Comparison of ENCODE assay signal across 16 mouse cellular contexts in the genomic region with DNA sequence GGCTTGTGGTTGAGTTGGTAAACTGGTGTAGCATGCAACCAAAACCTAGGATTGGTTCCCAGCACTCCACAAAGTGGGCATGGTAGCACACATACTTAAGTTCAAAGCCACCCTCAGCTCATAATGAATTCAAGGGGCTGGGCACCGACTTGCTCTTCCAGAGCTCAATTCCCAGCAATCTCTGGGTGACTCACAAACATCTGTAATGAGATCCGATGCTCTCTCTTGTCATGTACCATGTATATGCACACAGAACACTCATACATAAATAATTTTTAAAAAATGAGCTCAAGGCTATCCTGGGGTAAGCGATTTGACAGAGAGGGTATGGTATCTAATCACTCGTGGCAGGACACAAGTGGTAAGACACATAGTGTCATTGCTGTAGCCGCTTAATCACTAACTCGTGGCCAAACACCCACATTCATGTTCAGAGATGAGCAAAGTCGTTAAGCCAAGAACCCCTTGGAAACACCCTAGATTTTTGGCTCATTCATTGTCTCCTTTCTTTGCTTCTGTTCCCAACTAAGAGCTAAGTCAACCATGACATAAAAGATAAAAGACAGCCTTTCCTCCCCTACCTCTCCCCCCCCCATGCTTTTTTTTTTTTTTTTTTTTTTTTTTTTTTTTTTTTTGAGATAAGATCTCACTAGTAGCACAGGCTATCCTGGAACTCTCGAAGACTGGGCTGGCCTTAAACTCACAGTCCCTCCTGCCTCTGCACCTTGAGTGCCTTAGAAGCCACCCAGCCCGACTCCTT. TPM values are rescaled to one million over a fixed set of nuclear protein-coding genes. Genes with fewer than 3 reads are reported as not detected.
DNase-seq lines count a peak whose midpoint lies in the region; ATAC-seq and TF ChIP-seq lines count a peak whose summit lies in the region.
"Had no signal": no experiment of that assay in that cellular context is flagged by ENCODE, and none has a peak within 500 bp of the region (broad histone marks: within the 10 kb centered on the region; RNA-seq: fewer than 3 reads in every experiment).

No protein-coding gene starts in this region.

- no peak for TF ChIP-seq POLR2A in bone marrow macrophage, adult 2 months (IDR thresholded peaks at IDR 0.05; ENCODE audit: borderline replicate concordance, low read depth, low read length)

- WGBS in heart, embryonic 10.5 days, result 78% methylated on average over 9 of the region's 9 CpGs
- 49% methylated on average over 9 of the region's 9 CpGs for WGBS in liver, postnatal 0 days (ENCODE audit: insufficient replicate concordance)

- peak overlapping the region; percentile 59 for H3K9ac ChIP-seq in liver, postnatal 0 days (replicated peaks)
- H3K9ac ChIP-seq: forebrain, embryonic 13.5 days; heart, embryonic 15.5 days; midbrain, embryonic 15.5 days; neural tube, embryonic 13.5 days had no signal

- no peak for TF ChIP-seq EP300 in liver, postnatal 0 days (IDR thresholded peaks at IDR 0.05; ENCODE audit: low read depth)

- peaks cover 6% of the 10 kb centered on the region; the same call in 1 of the 2 replicates for H3K4me1 ChIP-seq in heart, embryonic 10.5 days
- peaks cover 45% of the 10 kb centered on the region for H3K4me1 ChIP-seq in bone marrow macrophage, adult 2 months (ENCODE audit: control insufficient read depth, insufficient read depth, low read length)
- peaks cover 48% of the 10 kb centered on the region for H3K4me1 ChIP-seq in liver, postnatal 0 days (ENCODE audit: insufficient read depth)
- H3K4me1 ChIP-seq: midbrain, embryonic 15.5 days had no signal

- no peak overlapping the region for H3K4me3 ChIP-seq in heart, embryonic 10.5 days
- H3K4me3 ChIP-seq in bone marrow macrophage, adult 2 months (ENCODE audit: insufficient read depth, low read length), result peak overlapping the region; percentile 51
- peak overlapping the region; percentile 50 for H3K4me3 ChIP-seq in liver, postnatal 0 days (ENCODE audit: low read depth, low read length)
- H3K4me3 ChIP-seq: forebrain, embryonic 13.5 days; heart, embryonic 15.5 days; midbrain, embryonic 15.5 days; neural tube, embryonic 13.5 days had no signal

- no peak for ATAC-seq in liver, postnatal 0 days
- ATAC-seq: forebrain, embryonic 13.5 days; hindbrain, embryonic 16.5 days; midbrain, embryonic 15.5 days had no signal

- H3K27ac ChIP-seq in heart, embryonic 10.5 days, result no peak overlapping the region
- H3K27ac ChIP-seq in bone marrow macrophage, adult 2 months (ENCODE audit: insufficient read depth, low read depth, low read length), result peak overlapping the region; percentile 71
- H3K27ac ChIP-seq in liver, postnatal 0 days (ENCODE audit: low read depth), result peak overlapping the region; percentile 95
- H3K27ac ChIP-seq: forebrain, embryonic 13.5 days; heart, embryonic 15.5 days; midbrain, embryonic 15.5 days; neural tube, embryonic 13.5 days had no signal

- no peak for TF ChIP-seq CTCF in bone marrow macrophage, adult 2 months (IDR thresholded peaks at IDR 0.05; ENCODE audit: low read depth, low read length)
- TF ChIP-seq CTCF in liver, postnatal 0 days (IDR thresholded peaks at IDR 0.05; ENCODE audit: low read depth), result no peak

- H3K9me3 ChIP-seq in heart, embryonic 10.5 days, result no peaks in the 10 kb centered on the region
- H3K9me3 ChIP-seq in liver, postnatal 0 days (ENCODE audit: low read length), result no peaks in the 10 kb centered on the region
- H3K9me3 ChIP-seq: forebrain, embryonic 13.5 days; heart, embryonic 15.5 days; midbrain, embryonic 15.5 days; neural tube, embryonic 13.5 days had no signal

- DNase-seq in heart, embryonic 10.5 days (ENCODE audit: low spot score), result peak; percentile 22
- no peak for DNase-seq in heart, adult 8-10 months (ENCODE audit: low spot score)
- peak; percentile 56 for DNase-seq in 416B (ENCODE audit: low read depth)
- no peak for DNase-seq in liver, postnatal 0 days
- no peak for DNase-seq in cerebellum, postnatal 25 days
- DNase-seq in embryo, embryonic 10.5 days (ENCODE audit: low spot score), result no peak
- DNase-seq in testis, postnatal 14 days (ENCODE audit: low spot score), result no peak
- DNase-seq: cerebellum, postnatal 36 days; layer of hippocampus, adult 9-11 months had no signal

- peaks cover 10% of the 10 kb centered on the region for H3K27me3 ChIP-seq in heart, embryonic 10.5 days (ENCODE audit: insufficient read depth, poor library complexity, severe bottlenecking)
- no peaks in the 10 kb centered on the region for H3K27me3 ChIP-seq in liver, postnatal 0 days (ENCODE audit: insufficient read depth, low read length)
- H3K27me3 ChIP-seq: heart, embryonic 15.5 days had no signal

- H3K36me3 ChIP-seq in heart, embryonic 10.5 days, result no peaks in the 10 kb centered on the region
- no peaks in the 10 kb centered on the region for H3K36me3 ChIP-seq in liver, postnatal 0 days (replicated peaks; ENCODE audit: insufficient read depth, low read length)
- H3K36me3 ChIP-seq: heart, embryonic 15.5 days; midbrain, embryonic 15.5 days; neural tube, embryonic 13.5 days had no signal

- peak overlapping the region; percentile 80 for H3K4me2 ChIP-seq in liver, postnatal 0 days (ENCODE audit: low read depth, low read length)
- H3K4me2 ChIP-seq: forebrain, embryonic 13.5 days; heart, embryonic 15.5 days; midbrain, embryonic 15.5 days; neural tube, embryonic 13.5 days had no signal

RNA-seq across cellular contexts. Expression of a gene that starts 18.8 kb away (rescaled TPM):
- 72.3 and 79.3 TPM in 2 replicates for polyA plus RNA-seq in heart, embryonic 10.5 days (2016; fragmentation: Nextera tagmentation; extraction: Ambion mirVana)
- total RNA-seq in heart, adult 8-10 months (2022), result 10 to 100 TPM; 42.9 to 55.6 (median 50.1) TPM
- polyA plus RNA-seq in bone marrow macrophage, adult 2 months (2012; ENCODE audit: insufficient read depth, insufficient read length, missing spikeins), result 110 and 117 TPM in 2 replicates
- polyA plus RNA-seq in liver, postnatal 0 days (2015; fragmentation: Nextera tagmentation; extraction: Ambion mirVana), result 32.1 and 33.8 TPM in 2 replicates

RNA-seq across cellular contexts. Expression of a gene that starts 21.8 kb away (rescaled TPM):
- 3.7 and 4.1 TPM in 2 replicates for polyA plus RNA-seq in heart, embryonic 10.5 days (2016; fragmentation: Nextera tagmentation; extraction: Ambion mirVana)
- 10 to 100 TPM; 36.1 to 45.8 (median 37.8) TPM for total RNA-seq in heart, adult 8-10 months (2022)
- 253 and 281 TPM in 2 replicates for polyA plus RNA-seq in bone marrow macrophage, adult 2 months (2012; ENCODE audit: insufficient read depth, insufficient read length, missing spikeins)
- polyA plus RNA-seq in liver, postnatal 0 days (2015; fragmentation: Nextera tagmentation; extraction: Ambion mirVana), result 108 and 110 TPM in 2 replicates

RNA-seq across cellular contexts. Expression of a gene that starts 55.9 kb away (rescaled TPM):
- 32.8 and 36.0 TPM in 2 replicates for polyA plus RNA-seq in heart, embryonic 10.5 days (2016; fragmentation: Nextera tagmentation; extraction: Ambion mirVana)
- total RNA-seq in heart, adult 8-10 months (2022), result 10 to 100 TPM; 35.9 to 46.2 (median 40.4) TPM
- polyA plus RNA-seq in bone marrow macrophage, adult 2 months (2012; ENCODE audit: insufficient read depth, insufficient read length, missing spikeins), result 9.4 and 14.4 TPM in 2 replicates
- polyA plus RNA-seq in liver, postnatal 0 days (2015; fragmentation: Nextera tagmentation; extraction: Ambion mirVana), result 7.3 and 8.6 TPM in 2 replicates

RNA-seq across cellular contexts. Expression of a gene that starts 56.1 kb away (rescaled TPM):
- 0.76 and 0.95 TPM in 2 replicates for polyA plus RNA-seq in heart, embryonic 10.5 days (2016; fragmentation: Nextera tagmentation; extraction: Ambion mirVana)
- total RNA-seq in heart, adult 8-10 months (2022), result under 1 TPM; 0.14 to 0.37 (median 0.22) TPM
- not detected in 2 replicates for polyA plus RNA-seq in bone marrow macrophage, adult 2 months (2012; ENCODE audit: insufficient read depth, insufficient read length, missing spikeins)
- polyA plus RNA-seq in liver, postnatal 0 days (2015; fragmentation: Nextera tagmentation; extraction: Ambion mirVana), result 0.12 TPM in 1 of 2 replicates, not detected in the other
- total RNA-seq: gastrocnemius, adult 8-10 months had no signal

Comparison
In these comparisons a context has a peak if more than half of its experiments do, and no peak if none do; other contexts are left out.
1. DNase-seq: peak in heart, embryonic 10.5 days (single experiment) and 416B (single experiment); none in heart, adult 8-10 months (single experiment), liver, postnatal 0 days (single experiment), cerebellum, postnatal 25 days (0 of 2), embryo, embryonic 10.5 days (single experiment) and testis, postnatal 14 days (single experiment).
2. RNA of a gene that starts 21.8 kb away (polyA plus RNA-seq): 253 to 281 TPM in bone marrow macrophage, adult 2 months and 108 to 110 TPM in liver, postnatal 0 days; 3.7 to 4.1 TPM in heart, embryonic 10.5 days; every median in the first group is over 10 times any median in the second.